Mouse (Mus musculus) kidney, embryonic 16.5 days (tissue): ENCODE measurements around the gene Inpp5k. TPM values are rescaled to one million over a fixed set of nuclear protein-coding genes. Genes with fewer than 3 reads are reported as not detected.

Experiments
- ATAC-seq: fragments of 200-750 bp; cut with Nextera tagmentation; 2 replicates; pipeline ENCODE4 v1.8.0; 2017; ENCODE audit warnings: moderate TSS enrichment; ENCODE audit not compliant: low FRiP score, low TSS enrichment
- H3K27ac ChIP-seq: fragments of 300-500 bp; sonication (generic); 2 replicates; pipeline ENCODE4 v1.5.1; 2014; ENCODE audit warnings: low read length
- H3K27me3 ChIP-seq: fragments of 300-500 bp; sonication (generic); 2 replicates; pipeline ENCODE4 v1.6.1; 2014; ENCODE audit warnings: low read length, control low read depth, mixed read lengths; ENCODE audit not compliant: insufficient read depth
- H3K36me3 ChIP-seq: fragments of 300-500 bp; sonication (generic); 2 replicates; pipeline ENCODE4 v1.6.1; 2014; ENCODE audit warnings: low read length, control low read depth, mixed read lengths; ENCODE audit not compliant: insufficient read depth
- H3K4me1 ChIP-seq: fragments of 300-500 bp; sonication (generic); 2 replicates; pipeline ENCODE4 v1.6.1; 2014; ENCODE audit warnings: low read length, control low read depth, mixed read lengths; ENCODE audit not compliant: insufficient read depth
- H3K4me2 ChIP-seq: fragments of 300-500 bp; sonication (generic); replicated peaks from 2 replicates; pipeline ENCODE4 v1.6.1; 2014; ENCODE audit warnings: low read depth, low read length
- H3K4me3 ChIP-seq: fragments of 300-500 bp; sonication (generic); 2 replicates; pipeline ENCODE4 v1.5.1; 2014; ENCODE audit warnings: mild to moderate bottlenecking, low read length
- H3K9ac ChIP-seq: fragments of 300-500 bp; sonication (generic); replicated peaks from 2 replicates; pipeline ENCODE4 v1.6.1; 2014; ENCODE audit warnings: low read length
- H3K9me3 ChIP-seq: fragments of 300-500 bp; sonication (generic); 2 replicates; pipeline ENCODE4 v1.6.1; 2016; ENCODE audit warnings: low read length, control low read depth
- WGBS: fragments of 180-500 bp; shearing (Covaris S2); extraction: QIAGEN DNeasy Blood & Tissue Kit; methylation state at CpG from one replicate; pipeline ENCODE4 v1.1.7; 2014; 5-methylcytosine and 5-hydroxymethylcytosine counted together
- polyA plus RNA-seq: library from polyadenylated mRNA; unstranded; fragments of >200 nt; fragmentation: Nextera tagmentation; extraction: Ambion mirVana; gene quantifications from 2 replicates; pipeline ENCODE4 v1.2.1, GENCODE M21; 2015

Gene Inpp5k
- 33.2 and 34.2 TPM in 2 replicates for polyA plus RNA-seq

DNA sequence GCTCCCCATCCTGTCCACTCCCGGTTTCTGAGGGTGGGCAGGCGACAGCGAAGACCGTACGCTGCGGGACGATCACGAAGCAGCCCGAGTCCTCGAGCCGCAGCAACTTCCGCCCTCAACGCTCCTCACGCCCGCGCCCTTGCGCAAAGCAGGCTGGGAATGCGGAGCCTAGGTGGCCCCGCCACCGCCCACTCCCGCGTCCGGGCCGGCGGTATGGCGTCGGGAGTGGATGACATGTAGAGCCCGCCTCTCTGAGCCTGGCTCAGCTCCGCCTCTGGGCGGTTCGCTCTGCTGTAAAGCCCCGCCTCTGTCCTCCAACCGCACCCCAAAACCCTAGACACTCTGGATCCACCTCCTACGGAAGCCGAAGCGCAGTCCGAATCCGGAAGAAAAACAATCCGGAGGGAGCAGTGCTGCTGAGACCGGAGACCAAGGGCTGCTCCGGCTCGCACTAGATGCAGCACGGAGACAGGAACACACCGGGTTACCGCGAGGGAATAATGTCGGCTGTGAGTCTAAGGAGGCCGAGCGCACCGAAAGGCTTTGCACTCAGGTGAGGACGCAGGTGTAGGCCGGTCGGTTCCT is at the start of gene Inpp5k:
Inpp5k (plus strand) TSS at position 344 of the 585 bp plus-strand sequence.
- peaks cover 16% of the 10 kb centered on the region for H3K36me3 ChIP-seq
- peak within 1 kb of the TSS; percentile 62 for H3K4me3 ChIP-seq
- H3K4me2 ChIP-seq, result peak within 1 kb of the TSS; percentile 78
- under 1% methylated on average over 53 of the region's 53 CpGs for WGBS
- H3K27ac ChIP-seq, result peak within 1 kb of the TSS; percentile 88
- no peaks in the 10 kb centered on the region for H3K9me3 ChIP-seq
- peak; percentile 99 for ATAC-seq
- H3K4me1 ChIP-seq, result peaks cover 36% of the 10 kb centered on the region
- H3K27me3 ChIP-seq, result no peaks in the 10 kb centered on the region
- H3K9ac ChIP-seq, result peak within 1 kb of the TSS; percentile 77

DNA sequence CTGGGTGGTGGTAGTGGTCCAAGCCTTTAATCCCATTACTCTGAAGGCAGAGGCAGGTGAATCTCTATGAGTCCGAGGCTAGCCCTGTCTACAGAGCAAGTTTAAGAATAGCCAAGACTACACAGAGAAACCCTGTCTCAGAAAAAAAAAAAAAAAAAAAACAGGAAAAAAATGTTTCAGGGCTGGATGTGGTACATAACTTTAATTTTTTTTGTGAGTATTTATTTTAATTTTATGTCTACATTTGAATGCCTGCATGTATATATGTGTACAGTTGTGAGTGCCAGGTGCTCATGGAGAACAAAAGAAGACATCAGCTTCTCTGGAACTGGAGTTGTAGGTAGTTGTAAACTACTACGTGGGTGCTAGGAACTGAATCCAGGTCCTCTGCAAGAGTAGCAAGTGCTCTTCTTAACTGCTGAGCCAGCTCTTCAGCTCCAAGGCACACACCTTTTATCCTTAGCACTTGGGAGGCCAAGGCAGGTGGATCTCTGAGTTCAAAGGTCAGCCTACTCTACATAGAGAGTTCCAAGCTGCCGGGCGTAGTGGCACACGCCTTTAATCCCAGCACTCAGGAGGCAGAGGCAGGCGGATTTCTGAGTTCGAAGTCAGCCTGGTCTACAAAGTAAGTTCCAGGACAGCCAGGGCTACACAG is 49.2 kb upstream of the Inpp5k start:
- no peak overlapping the region for H3K4me3 ChIP-seq
- H3K9ac ChIP-seq, result no peak overlapping the region
- no peaks in the 10 kb centered on the region for H3K4me1 ChIP-seq
- H3K36me3 ChIP-seq, result no peaks in the 10 kb centered on the region
- 94% methylated on average over 7 of the region's 7 CpGs for WGBS
- no peak overlapping the region for H3K4me2 ChIP-seq
- no peaks in the 10 kb centered on the region for H3K27me3 ChIP-seq
- H3K27ac ChIP-seq, result no peak overlapping the region
- no peaks in the 10 kb centered on the region for H3K9me3 ChIP-seq
- ATAC-seq, result no peak

DNA sequence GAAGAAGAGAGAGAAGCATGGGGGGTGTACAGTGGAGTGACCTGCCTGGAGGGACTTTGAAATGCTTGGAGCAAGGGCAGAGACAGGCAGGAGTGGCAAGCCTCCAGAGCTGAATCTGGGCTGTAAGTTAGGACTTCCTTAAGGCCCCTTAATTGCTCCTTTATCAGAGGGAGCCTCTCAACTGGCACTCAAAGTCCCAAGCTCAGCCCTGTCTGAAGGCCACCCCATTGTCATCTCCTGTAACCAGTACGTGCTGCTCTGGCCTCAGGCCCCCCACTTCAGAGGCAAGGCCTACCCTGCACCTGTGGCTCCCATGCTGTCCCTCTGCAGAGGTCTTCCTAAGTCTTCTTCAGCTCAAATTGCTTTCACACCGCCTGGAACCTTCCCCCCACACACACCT is 47.3 kb upstream of the Inpp5k start:
- no peak overlapping the region for H3K27ac ChIP-seq
- no peaks in the 10 kb centered on the region for H3K27me3 ChIP-seq
- H3K9me3 ChIP-seq, result no peaks in the 10 kb centered on the region
- 69% methylated on average over 2 of the region's 2 CpGs for WGBS
- no peak overlapping the region for H3K4me3 ChIP-seq
- H3K36me3 ChIP-seq, result no peaks in the 10 kb centered on the region
- H3K4me1 ChIP-seq, result peaks cover 6% of the 10 kb centered on the region
- H3K4me2 ChIP-seq, result no peak overlapping the region
- H3K9ac ChIP-seq, result no peak overlapping the region
- ATAC-seq, result no peak

DNA sequence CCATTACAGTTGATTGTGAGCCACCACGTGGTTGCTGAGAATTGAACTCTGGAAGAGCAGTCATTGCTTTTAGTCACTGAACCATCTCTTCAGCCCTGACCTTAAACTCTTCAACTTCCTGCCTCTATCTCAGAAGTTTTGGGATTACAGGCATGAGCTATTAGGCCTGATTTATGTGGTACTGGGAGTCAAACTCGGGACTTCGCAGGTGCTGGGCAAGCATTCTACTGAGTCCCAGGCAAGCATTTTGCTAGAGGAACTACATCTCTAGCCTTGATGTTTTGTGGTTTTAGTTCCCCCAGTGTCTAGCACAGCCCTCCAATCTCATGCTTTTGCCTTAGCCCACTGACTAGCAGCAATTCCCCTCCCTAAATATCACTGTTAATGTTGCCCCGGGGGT is 45.7 kb upstream of the Inpp5k start:
- no peak for ATAC-seq
- H3K27ac ChIP-seq, result peak overlapping the region; percentile 40; the same call in 1 of the 2 replicates
- 29% methylated on average over 4 of the region's 4 CpGs for WGBS
- H3K9ac ChIP-seq, result no peak overlapping the region
- H3K4me3 ChIP-seq, result no peak overlapping the region
- H3K27me3 ChIP-seq, result no peaks in the 10 kb centered on the region
- H3K9me3 ChIP-seq, result no peaks in the 10 kb centered on the region
- peaks cover 21% of the 10 kb centered on the region for H3K4me1 ChIP-seq
- no peak overlapping the region for H3K4me2 ChIP-seq
- H3K36me3 ChIP-seq, result no peaks in the 10 kb centered on the region

DNA sequence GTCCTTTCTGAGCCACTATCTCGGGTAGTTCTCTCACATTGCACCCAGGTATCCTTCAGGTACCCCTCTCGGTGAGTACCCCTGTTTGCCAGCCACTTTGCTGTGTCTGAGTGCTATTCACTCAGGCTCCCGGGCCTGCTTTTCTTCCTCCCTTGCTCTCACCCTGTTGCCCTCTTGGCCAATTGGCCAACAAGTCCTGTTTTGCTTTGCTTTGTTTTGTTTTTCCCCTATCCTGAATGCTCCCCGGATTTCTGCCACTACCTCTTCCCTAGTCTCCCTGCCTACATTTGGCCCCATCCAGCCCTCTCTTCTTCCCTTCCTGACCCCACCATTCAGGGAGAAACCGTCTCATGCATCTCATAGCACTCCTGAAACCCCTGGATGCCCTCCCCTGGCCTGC is 44.8 kb upstream of the Inpp5k start:
- Histone ChIP-seq H3K4me1 (peaks cover 23% of the 10 kb centered on the region), H3K9ac (no peak overlapping the region), H3K27me3 (no peaks in the 10 kb centered on the region), H3K36me3 (no peaks in the 10 kb centered on the region), H3K4me2 (no peak overlapping the region), H3K27ac (no peak overlapping the region), H3K4me3 (no peak overlapping the region), H3K9me3 (no peaks in the 10 kb centered on the region)
- WGBS, result 84% methylated on average over 5 of the region's 5 CpGs
- no peak for ATAC-seq

DNA sequence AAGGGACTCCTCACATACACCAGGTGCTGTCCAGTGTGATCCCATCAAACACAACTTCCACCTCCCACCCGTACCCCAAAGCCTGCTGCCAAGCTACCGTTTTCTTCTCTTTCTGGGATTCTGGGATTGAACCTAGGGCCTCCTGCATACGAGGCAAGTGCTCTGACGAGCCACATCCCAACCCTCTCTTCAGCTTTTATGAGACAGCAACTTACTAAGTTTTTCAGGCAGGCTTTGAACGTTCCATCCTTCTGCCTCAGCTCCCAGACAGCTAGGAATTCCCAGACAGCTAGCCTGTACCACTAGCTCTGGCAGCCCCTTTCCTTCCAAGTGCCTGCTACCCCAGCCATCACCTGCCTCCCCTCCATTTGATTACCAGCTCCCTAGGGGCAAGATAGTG is 43.8 kb upstream of the Inpp5k start:
- H3K27me3 ChIP-seq, result no peaks in the 10 kb centered on the region
- H3K9me3 ChIP-seq, result no peaks in the 10 kb centered on the region
- H3K4me3 ChIP-seq, result no peak overlapping the region
- no peak overlapping the region for H3K4me2 ChIP-seq
- H3K4me1 ChIP-seq, result peaks cover 23% of the 10 kb centered on the region
- H3K27ac ChIP-seq, result no peak overlapping the region
- no peaks in the 10 kb centered on the region for H3K36me3 ChIP-seq
- 84% methylated on average over 5 of the region's 5 CpGs for whole genome bisulfite sequencing
- ATAC-seq, result no peak
- no peak overlapping the region for H3K9ac ChIP-seq

DNA sequence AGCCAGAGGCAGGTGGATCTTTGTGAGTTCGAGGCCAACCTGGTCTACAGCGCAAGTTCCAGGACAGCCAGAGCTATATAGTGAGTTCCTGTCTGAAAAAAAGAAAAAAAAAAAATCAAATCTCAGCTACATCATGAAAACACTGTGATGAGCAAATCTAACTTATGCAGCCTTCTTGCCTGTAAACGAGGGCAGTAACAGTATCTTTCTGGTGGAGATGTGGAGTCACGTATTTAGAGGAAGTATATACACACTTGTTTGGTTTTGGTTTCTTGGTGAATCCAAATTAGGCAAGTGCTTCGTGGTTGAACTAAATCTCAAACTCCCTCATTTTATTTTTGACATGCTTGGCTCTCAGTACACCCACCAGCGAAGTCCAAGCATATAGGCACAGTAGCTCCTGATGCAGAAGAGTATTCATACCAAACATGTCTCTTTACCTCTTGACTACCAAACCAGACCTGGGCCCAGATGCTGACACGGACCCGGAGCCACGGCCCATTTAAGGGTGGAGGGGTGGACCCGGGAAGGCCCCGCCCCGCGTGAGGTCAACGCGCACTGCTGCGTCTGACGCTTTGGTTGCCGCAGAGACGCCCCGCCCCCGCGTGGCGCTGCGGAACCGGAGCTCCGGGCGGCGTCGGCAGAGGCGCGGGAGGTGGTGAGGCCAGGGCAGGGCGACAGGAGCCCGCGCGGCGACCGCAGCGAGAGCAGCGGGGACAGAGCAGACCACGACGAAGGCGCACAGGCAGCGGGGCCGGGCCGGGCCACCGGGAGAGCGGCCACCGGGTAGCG is 43.1 kb upstream of the Inpp5k start, which contains the start of gene Pitpna:
Pitpna (plus strand) TSS at position 605 of the 792 bp plus-strand sequence.
- Histone ChIP-seq H3K4me2 (peak within 1 kb of the TSS; percentile 94), H3K4me3 (peak within 1 kb of the TSS; percentile 94), H3K27me3 (no peaks in the 10 kb centered on the region), H3K4me1 (peaks cover 23% of the 10 kb centered on the region), H3K27ac (peak within 1 kb of the TSS; percentile 90), H3K9me3 (no peaks in the 10 kb centered on the region), H3K9ac (peak within 1 kb of the TSS; percentile 91), H3K36me3 (no peaks in the 10 kb centered on the region)
- peak; percentile 89 for ATAC-seq
- WGBS, result 5% methylated on average over 48 of the region's 49 CpGs

DNA sequence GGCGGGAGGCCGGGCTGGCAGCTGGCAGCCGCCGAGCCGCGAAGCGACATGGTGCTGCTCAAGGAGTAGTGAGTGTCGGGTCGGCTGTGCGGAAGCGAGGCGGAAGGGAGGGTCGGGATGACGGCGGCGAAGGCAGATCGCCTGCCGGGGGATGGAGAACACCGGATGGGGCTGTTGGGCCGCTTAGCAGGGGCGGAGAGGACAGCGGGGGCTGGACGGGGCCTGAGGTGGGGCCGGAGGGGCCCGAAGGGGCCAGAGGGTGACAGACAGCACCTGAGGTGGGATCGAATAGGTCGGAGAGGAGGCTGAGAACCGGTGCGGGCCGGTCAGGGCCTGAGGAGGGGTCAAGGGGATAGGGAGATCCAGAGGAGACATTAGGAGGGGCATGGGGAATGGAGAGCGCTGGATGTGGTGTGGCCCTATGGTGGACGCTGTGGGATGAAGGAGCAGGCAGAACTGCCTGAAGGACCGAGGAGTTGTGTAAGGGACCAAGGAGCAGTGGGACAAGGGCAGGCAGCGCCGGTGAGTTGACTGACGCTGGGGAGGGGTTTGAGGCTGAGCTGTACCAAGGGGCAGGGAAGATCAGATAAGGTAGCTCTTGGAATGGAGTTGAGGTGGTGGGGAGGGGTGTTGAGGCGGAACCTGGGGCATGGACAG is 42.4 kb upstream of the Inpp5k start:
- no peaks in the 10 kb centered on the region for H3K9me3 ChIP-seq
- ATAC-seq, result peak; percentile 71
- peaks cover 5% of the 10 kb centered on the region; the same call in 1 of the 2 replicates for H3K36me3 ChIP-seq
- under 1% methylated on average over 37 of the region's 37 CpGs for WGBS
- H3K27me3 ChIP-seq, result no peaks in the 10 kb centered on the region
- peak overlapping the region; percentile 91 for H3K9ac ChIP-seq
- H3K4me2 ChIP-seq, result peak overlapping the region; percentile 94
- H3K27ac ChIP-seq, result peak overlapping the region; percentile 90
- peak overlapping the region; percentile 94 for H3K4me3 ChIP-seq
- H3K4me1 ChIP-seq, result peaks cover 23% of the 10 kb centered on the region

DNA sequence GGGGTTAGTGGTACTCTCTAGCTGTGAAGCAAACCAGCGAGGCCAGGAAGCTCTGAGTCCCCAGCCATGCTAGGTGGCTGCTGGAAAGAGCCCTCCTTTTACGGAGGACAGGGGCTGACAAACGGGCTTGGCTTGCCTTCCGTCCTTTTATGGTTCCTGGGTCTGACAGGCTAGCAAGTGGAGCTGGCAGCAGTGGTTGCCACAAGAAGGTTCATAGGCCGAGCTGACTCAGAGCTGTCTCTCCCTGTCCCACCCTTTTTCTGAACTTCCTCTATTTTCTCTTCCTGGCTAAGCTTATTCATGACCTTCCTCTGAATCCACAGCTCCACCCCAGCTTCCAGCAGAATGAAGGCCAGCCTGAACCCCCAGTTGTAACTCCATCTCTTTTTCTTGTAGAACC is 38.2 kb upstream of the Inpp5k start:
- Histone ChIP-seq H3K27ac (no peak overlapping the region), H3K4me3 (no peak overlapping the region), H3K9me3 (no peaks in the 10 kb centered on the region), H3K36me3 (peaks cover 23% of the 10 kb centered on the region; the same call in 1 of the 2 replicates), H3K9ac (no peak overlapping the region), H3K4me1 (peaks cover 24% of the 10 kb centered on the region), H3K4me2 (no peak overlapping the region), H3K27me3 (no peaks in the 10 kb centered on the region)
- ATAC-seq, result no peak
- 82% methylated on average over 5 of the region's 5 CpGs for WGBS
